Mouse (Mus musculus) liver, postnatal 0 days (tissue): ENCODE measurements around the gene Smyd1.

ENCODE experiments used
- CTCF ChIP-seq: sonication (generic); IDR thresholded peaks from 2 replicates; pipeline ENCODE4 v1.5.1; 2016; ENCODE audit warnings: antibody characterized with exemption, low read depth
- EP300 ChIP-seq: IDR thresholded peaks from 2 replicates; pipeline ENCODE4 v1.6.1; 2016; ENCODE audit warnings: antibody characterized with exemption, low read depth, mild to moderate bottlenecking

DNA sequence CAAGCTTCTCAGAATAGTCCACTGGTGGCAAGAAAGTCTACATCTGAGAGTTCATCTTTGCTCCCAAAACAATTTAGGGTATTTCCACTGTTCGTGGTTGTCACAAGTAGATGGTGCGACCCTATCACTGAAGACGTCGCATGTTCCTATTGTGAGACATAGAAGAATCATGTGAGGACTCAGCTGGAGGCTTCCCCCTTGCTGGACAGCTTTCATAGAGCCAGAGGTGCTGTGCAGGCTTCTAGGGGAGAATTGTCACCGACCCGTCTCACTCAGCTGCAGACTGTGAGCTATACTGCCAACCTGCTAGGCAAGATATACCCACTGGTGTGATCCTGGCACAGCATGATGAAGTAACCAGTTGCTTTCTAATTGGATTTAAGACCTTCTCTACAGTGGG, 30.2 kb upstream of the Smyd1 start:
- TF ChIP-seq CTCF (no peak), EP300 (no peak)
